ENCODE assay signal across 44 mouse cellular contexts in genomic region chr2:104703158-104703557, GRCm38 (mm10). TPM values are rescaled to one million over a fixed set of nuclear protein-coding genes. Genes with fewer than 3 reads are reported as not detected.
"Had no signal": no experiment of that assay in that cellular context is flagged by ENCODE, and none has a peak within 500 bp of the region (broad histone marks: within the 10 kb centered on the region; RNA-seq: fewer than 3 reads in every experiment).

No protein-coding gene starts in this region.

- H3K4me3 ChIP-seq: limb, embryonic 10.5 days; limb, embryonic 12.5 days; limb, embryonic 13.5 days; limb, embryonic 15.5 days; liver, embryonic 12.5 days; liver, embryonic 13.5 days; liver, embryonic 15.5 days; lung, embryonic 15.5 days; megakaryocyte, embryonic 14.5 days; midbrain, embryonic 10.5 days; midbrain, embryonic 12.5 days; midbrain, embryonic 13.5 days; midbrain, embryonic 15.5 days; myocyte; neural tube, embryonic 12.5 days; neural tube, embryonic 13.5 days had no signal

- H3K27me3 ChIP-seq: limb, embryonic 12.5 days; limb, embryonic 13.5 days; limb, embryonic 15.5 days; liver, embryonic 12.5 days; liver, embryonic 13.5 days; liver, embryonic 15.5 days; lung, embryonic 15.5 days; megakaryocyte, embryonic 14.5 days; midbrain, embryonic 12.5 days; midbrain, embryonic 13.5 days; midbrain, embryonic 15.5 days; neural tube, embryonic 12.5 days; neural tube, embryonic 13.5 days had no signal

- H3K4me2 ChIP-seq: limb, embryonic 12.5 days; limb, embryonic 13.5 days; limb, embryonic 15.5 days; liver, embryonic 12.5 days; liver, embryonic 13.5 days; liver, embryonic 15.5 days; lung, embryonic 14.5 days; lung, embryonic 15.5 days; midbrain, embryonic 11.5 days; midbrain, embryonic 12.5 days; midbrain, embryonic 13.5 days; midbrain, embryonic 15.5 days; neural tube, embryonic 12.5 days; neural tube, embryonic 13.5 days had no signal

- H3K27ac ChIP-seq: limb, embryonic 10.5 days; limb, embryonic 12.5 days; limb, embryonic 13.5 days; limb, embryonic 15.5 days; liver, embryonic 12.5 days; liver, embryonic 13.5 days; liver, embryonic 14.5 days; liver, embryonic 15.5 days; lung, embryonic 15.5 days; macrophage; midbrain, embryonic 10.5 days; midbrain, embryonic 12.5 days; midbrain, embryonic 13.5 days; midbrain, embryonic 15.5 days; neural tube, embryonic 12.5 days; neural tube, embryonic 13.5 days had no signal

- H3K9me3 ChIP-seq: limb, embryonic 10.5 days; limb, embryonic 12.5 days; limb, embryonic 13.5 days; limb, embryonic 15.5 days; liver, embryonic 12.5 days; liver, embryonic 13.5 days; liver, embryonic 15.5 days; lung, embryonic 15.5 days; megakaryocyte, embryonic 14.5 days; midbrain, embryonic 10.5 days; midbrain, embryonic 12.5 days; midbrain, embryonic 13.5 days; midbrain, embryonic 15.5 days; neural tube, embryonic 12.5 days; neural tube, embryonic 13.5 days had no signal

- DNase-seq: left cerebral cortex, postnatal 4 days; liver; liver, embryonic 13.5 days; liver, postnatal 0 days; lung, adult 18-20 months; lung, adult 2 months; lung, embryonic 14.5 days; lung, postnatal 10 days; lung, postnatal 14 days; lung, postnatal 36 days; lung, postnatal 4 days; midbrain, embryonic 14.5 days had no signal

- H3K9ac ChIP-seq: limb, embryonic 12.5 days; limb, embryonic 13.5 days; limb, embryonic 15.5 days; liver, embryonic 12.5 days; liver, embryonic 13.5 days; liver, embryonic 14.5 days; liver, embryonic 15.5 days; liver, postnatal 0 days; lung, embryonic 14.5 days; lung, embryonic 15.5 days; midbrain, embryonic 12.5 days; midbrain, embryonic 13.5 days; midbrain, embryonic 15.5 days; neural tube, embryonic 12.5 days; neural tube, embryonic 13.5 days had no signal

- ATAC-seq: liver, embryonic 12.5 days; liver, postnatal 0 days; lung, postnatal 0 days; midbrain, embryonic 13.5 days; midbrain, embryonic 15.5 days; midbrain, embryonic 16.5 days had no signal

- H3K36me3 ChIP-seq: limb, embryonic 15.5 days; liver, embryonic 12.5 days; liver, embryonic 13.5 days; liver, embryonic 15.5 days had no signal

- H3K4me1 ChIP-seq: limb, embryonic 10.5 days; liver, embryonic 15.5 days; lung, embryonic 15.5 days; midbrain, embryonic 10.5 days; midbrain, embryonic 12.5 days; midbrain, embryonic 13.5 days; midbrain, embryonic 15.5 days; neural tube, embryonic 12.5 days; neural tube, embryonic 13.5 days had no signal

RNA-seq across cellular contexts. Expression of gene Pin1rt1, which starts 13.0 kb away (rescaled TPM):
- total RNA-seq: left cerebral cortex, adult 8-10 months; left cerebral cortex, postnatal 10 days; left cerebral cortex, postnatal 14 days; left cerebral cortex, postnatal 25 days; left cerebral cortex, postnatal 36 days; left cerebral cortex, postnatal 4 days; megakaryocyte progenitor cell, adult 5-6 weeks; megakaryocyte, adult 5-6 weeks; megakaryocyte-erythroid progenitor cell, adult 5-6 weeks; monocyte, adult 5-6 weeks had no signal
- polyA plus RNA-seq: limb, embryonic 10.5 days; limb, embryonic 11.5 days; limb, embryonic 12.5 days; liver, embryonic 12.5 days; liver, embryonic 13.5 days; liver, embryonic 14.5 days; liver, embryonic 15.5 days; liver, embryonic 16.5 days; liver, postnatal 0 days; lung, adult 2 months; lung, embryonic 14.5 days; lung, embryonic 15.5 days; lung, postnatal 0 days; macrophage; midbrain, embryonic 10.5 days; midbrain, embryonic 11.5 days; midbrain, embryonic 12.5 days; midbrain, embryonic 14.5 days; myocyte; neural tube, embryonic 11.5 days; neural tube, embryonic 12.5 days; neural tube, embryonic 13.5 days had no signal

RNA-seq across cellular contexts. Expression of gene Depdc7, which starts 39.5 kb away (rescaled TPM):
- total RNA-seq: megakaryocyte-erythroid progenitor cell, adult 5-6 weeks had no signal
